Mouse (Mus musculus) thymus, postnatal 4 days (tissue): ENCODE results near the gene Kcnh7.

Experiments used
- DNase-seq: peaks from one replicate; pipeline ENCODE4 v3.0.0; 2021

The Kcnh7 gene

DNA sequence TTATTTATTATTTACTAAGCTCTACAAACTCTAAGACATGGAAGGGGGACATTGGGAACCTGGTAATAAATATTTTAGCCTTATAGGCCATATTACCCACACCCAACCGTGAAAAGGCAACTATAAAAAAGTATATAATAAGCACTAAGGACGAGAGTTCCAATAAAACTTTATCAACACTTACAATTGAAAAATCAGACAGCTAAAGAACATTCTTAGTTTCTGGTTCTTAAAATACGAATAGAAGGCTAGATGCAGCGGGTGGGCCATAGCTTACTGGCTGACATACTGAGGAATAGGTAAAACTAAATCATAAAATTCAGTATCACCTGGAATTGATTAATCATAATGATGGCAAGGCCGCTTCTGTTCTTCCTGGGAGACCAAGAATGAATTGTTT lies 539.2 kb downstream of the Kcnh7 start:
- DNase-seq, result no peak
